Mouse (Mus musculus): ENCODE data around the gene Rnf25. TPM values are rescaled to one million over a fixed set of nuclear protein-coding genes. Genes with fewer than 3 reads are reported as not detected.

The Rnf25 gene
- polyA plus RNA-seq (2015; fragmentation: Nextera tagmentation; extraction: Ambion mirVana), result 18.9 and 22.0 TPM in 2 replicates

DNA sequence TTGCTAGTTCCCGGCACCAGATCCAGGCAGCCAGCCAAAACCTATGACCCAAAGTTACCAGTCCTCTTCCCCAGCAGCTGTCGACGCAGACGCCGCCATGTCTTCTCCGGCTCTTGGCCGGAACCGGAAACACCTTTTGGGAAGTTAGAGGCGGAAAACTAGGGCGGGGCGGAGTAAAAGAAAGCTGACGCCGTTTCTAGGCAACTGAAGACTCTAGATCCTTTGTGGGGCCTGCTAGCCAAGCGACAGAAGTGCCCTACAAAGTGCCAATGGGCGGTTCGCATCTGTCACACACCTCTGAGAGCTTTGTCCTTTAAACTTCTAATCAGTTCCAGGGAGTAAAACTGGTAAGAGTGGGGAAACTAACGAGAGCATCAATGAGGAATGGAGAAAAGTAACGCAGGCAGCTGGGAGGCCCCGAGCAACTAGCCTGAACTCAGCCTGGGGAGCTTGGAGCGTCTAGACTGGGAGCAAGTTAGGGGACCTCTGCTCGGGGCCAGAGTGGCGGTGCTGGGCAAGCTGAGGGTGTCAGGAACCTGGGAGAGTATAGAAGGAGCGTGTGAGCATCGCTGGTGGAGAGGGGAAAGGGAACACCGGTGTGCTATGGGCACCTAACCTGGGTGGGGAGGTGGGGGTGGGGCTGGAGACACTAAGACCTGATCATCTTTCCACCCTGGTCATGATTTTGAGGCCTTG is at the start of gene Rnf25, which contains the start of gene Stk36:
TSS of gene Rnf25 (minus strand) at position 131 of the 696 bp plus-strand sequence.
TSS of gene Stk36 (plus strand) at position 179 of the 696 bp plus-strand sequence.

DNA sequence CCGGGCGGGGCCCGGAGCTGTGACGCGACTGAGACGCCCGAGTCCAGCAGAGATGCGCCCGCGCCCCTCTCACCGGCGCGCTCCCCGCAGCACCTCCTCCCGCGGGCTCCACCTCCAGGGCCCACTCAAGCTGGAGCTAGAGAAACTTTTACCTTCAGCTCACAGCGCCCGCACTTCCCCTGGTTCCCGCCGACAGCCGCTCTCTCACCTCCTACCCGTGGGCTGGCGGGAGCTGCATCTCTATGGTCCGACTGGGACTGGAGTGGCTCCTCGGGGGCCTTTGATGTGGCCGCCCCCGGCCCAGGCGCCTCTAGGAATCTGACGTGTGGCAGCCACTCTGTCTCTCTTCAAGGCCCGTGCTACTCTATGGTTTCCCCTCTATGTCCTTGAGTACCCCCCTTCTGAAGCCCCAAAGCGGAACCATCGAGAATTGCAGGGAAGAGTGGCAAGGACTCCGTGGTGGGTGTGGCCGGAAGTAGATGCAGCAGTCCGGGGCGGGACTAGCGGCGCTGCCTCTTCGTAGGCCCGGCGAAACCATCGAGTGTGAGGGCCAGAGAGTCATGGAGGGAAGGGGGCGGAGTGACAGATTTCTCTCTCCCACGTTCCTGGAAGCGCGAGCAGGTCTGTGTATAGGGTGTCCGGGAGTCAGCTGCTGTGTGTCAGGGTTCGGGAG is 13.3 kb downstream of the Rnf25 start, which contains the start of the genes Zfp142 and Bcs1l:
TSS of gene Zfp142 (minus strand) at position 474 of the 673 bp plus-strand sequence.
TSS of gene Bcs1l (plus strand) at position 517 of the 673 bp plus-strand sequence.

DNA sequence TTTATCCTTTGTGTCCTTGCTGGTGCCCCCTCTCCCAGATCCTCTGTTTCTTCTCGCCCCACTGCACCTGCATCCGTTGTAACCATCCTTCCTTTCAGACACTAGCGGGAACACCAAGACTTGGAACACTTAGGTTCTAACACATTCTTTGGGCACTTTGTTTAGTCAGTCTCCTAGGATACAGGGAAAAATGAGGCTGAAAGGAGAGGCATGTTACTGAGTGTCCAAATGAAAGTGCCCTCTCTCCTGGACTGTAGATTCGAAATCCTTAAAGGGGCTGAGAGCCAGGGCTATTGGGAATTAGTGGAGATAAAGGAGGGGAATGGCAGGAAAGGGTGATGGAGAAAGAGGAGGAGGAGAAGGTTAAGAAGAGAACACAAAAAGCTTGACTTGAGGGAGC is 57.0 kb downstream of the Rnf25 start, which contains the start of gene Usp37:
TSS of gene Usp37 (minus strand) at position 101 of the 400 bp plus-strand sequence.

Small RNA genes lying within 50 kb of the gene (microRNA-seq; reads per million reads assigned to microRNA genes)
- 0 reads per million in 2 experiments for gene Gm25035

Other genes starting within 250 kb of the Rnf25 start
- 0.60 and 0.67 TPM in 2 replicates for gene Catip, start 239.3 kb downstream of the Rnf25 start, polyA plus RNA-seq (2015; fragmentation: Nextera tagmentation; extraction: Ambion mirVana)
- gene Slc11a1, start 226.2 kb downstream of the Rnf25 start, polyA plus RNA-seq (2015; fragmentation: Nextera tagmentation; extraction: Ambion mirVana), result 2.5 and 4.1 TPM in 2 replicates
- gene Ctdsp1, start 209.9 kb downstream of the Rnf25 start, polyA plus RNA-seq (2015; fragmentation: Nextera tagmentation; extraction: Ambion mirVana), result 45.5 and 48.2 TPM in 2 replicates
- gene Vil1, start 192.0 kb downstream of the Rnf25 start, polyA plus RNA-seq (2015; fragmentation: Nextera tagmentation; extraction: Ambion mirVana), result 0.11 and 0.13 TPM in 2 replicates
- gene Cnot9, start 95.3 kb downstream of the Rnf25 start, polyA plus RNA-seq (2015; fragmentation: Nextera tagmentation; extraction: Ambion mirVana), result 25.0 and 28.0 TPM in 2 replicates
- gene Plcd4, start 58.5 kb downstream of the Rnf25 start, polyA plus RNA-seq (2015; fragmentation: Nextera tagmentation; extraction: Ambion mirVana), result 21.4 and 22.1 TPM in 2 replicates
- gene Usp37, start 57.1 kb downstream of the Rnf25 start, polyA plus RNA-seq (2015; fragmentation: Nextera tagmentation; extraction: Ambion mirVana), result 8.8 and 10.1 TPM in 2 replicates
- gene Zfp142, start 13.2 kb downstream of the Rnf25 start, polyA plus RNA-seq (2015; fragmentation: Nextera tagmentation; extraction: Ambion mirVana), result 3.0 and 3.2 TPM in 2 replicates
- gene Bcs1l, start 13.1 kb downstream of the Rnf25 start, polyA plus RNA-seq (2015; fragmentation: Nextera tagmentation; extraction: Ambion mirVana), result 12.1 and 12.8 TPM in 2 replicates
- 1.6 and 1.7 TPM in 2 replicates for gene Stk36, start within 50 bp of the Rnf25 start, polyA plus RNA-seq (2015; fragmentation: Nextera tagmentation; extraction: Ambion mirVana)
- gene Ttll4, start 60.3 kb upstream of the Rnf25 start, polyA plus RNA-seq (2015; fragmentation: Nextera tagmentation; extraction: Ambion mirVana), result 2.2 and 2.9 TPM in 2 replicates
- 13.5 and 16.0 TPM in 2 replicates for gene Cyp27a1, start 112.2 kb upstream of the Rnf25 start, polyA plus RNA-seq (2015; fragmentation: Nextera tagmentation; extraction: Ambion mirVana)
- gene Prkag3, start 147.8 kb upstream of the Rnf25 start, polyA plus RNA-seq (2015; fragmentation: Nextera tagmentation; extraction: Ambion mirVana), result 17.7 and 18.8 TPM in 2 replicates
- gene Wnt6, start 170.5 kb upstream of the Rnf25 start, polyA plus RNA-seq (2015; fragmentation: Nextera tagmentation; extraction: Ambion mirVana), result 1.1 and 2.8 TPM in 2 replicates
- 0.09 and 0.33 TPM in 2 replicates for gene Wnt10a, start 190.1 kb upstream of the Rnf25 start, polyA plus RNA-seq (2015; fragmentation: Nextera tagmentation; extraction: Ambion mirVana)

Data from skeletal muscle tissue, postnatal 0 days (tissue).